Mouse (Mus musculus): ENCODE results near the gene Tmem86b.
A peak's percentile ranks its signal among the peaks of the same experiment; 100 is the strongest.

The Tmem86b gene

DNA sequence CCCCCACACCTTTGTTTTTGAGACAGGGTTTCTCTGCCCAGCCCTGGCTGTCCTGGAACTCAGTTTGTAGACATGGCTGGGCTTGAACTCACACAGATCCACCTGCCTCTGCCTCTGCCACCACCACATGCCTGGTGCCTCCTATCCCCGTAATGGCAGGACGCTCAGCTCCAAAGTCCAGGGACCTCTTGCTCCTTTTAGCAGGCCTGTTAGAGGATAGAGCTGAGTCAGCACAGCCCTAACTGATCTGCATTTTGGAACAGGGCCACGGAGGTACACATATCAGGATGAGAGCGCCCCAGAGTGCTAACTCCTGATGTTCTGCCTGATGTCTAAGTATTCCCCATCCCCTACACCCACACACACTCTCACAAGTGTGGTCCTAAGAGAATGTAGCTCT lies at the start of gene Tmem86b:
TSS of gene Tmem86b (minus strand) at position 392 of the 400 bp plus-strand sequence.
- peak; percentile 37 to 65 for DNase-seq (ENCODE audit: low spot score in 2 of 2)

DNA sequence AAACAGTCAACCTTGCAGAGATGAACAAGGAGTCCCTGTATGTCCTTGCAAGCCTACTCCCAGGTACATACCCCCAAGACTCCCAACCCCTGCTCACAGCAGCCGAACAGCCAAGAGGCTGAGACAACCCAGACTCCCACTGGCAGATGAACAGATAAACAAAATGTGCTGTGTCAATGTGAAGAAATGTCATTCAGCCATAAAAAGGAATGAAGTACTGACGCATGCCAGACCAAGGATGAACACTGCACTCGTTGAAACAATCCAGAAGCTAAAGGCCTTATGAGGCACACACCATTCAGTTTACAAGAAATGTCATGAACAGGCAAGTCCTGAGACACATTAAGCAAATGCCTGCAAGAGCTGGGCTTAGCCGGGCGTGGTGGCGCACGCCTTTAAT lies 44.0 kb upstream of the Tmem86b start:
- no peak for DNase-seq (ENCODE audit: low spot score in 2 of 2)

DNA sequence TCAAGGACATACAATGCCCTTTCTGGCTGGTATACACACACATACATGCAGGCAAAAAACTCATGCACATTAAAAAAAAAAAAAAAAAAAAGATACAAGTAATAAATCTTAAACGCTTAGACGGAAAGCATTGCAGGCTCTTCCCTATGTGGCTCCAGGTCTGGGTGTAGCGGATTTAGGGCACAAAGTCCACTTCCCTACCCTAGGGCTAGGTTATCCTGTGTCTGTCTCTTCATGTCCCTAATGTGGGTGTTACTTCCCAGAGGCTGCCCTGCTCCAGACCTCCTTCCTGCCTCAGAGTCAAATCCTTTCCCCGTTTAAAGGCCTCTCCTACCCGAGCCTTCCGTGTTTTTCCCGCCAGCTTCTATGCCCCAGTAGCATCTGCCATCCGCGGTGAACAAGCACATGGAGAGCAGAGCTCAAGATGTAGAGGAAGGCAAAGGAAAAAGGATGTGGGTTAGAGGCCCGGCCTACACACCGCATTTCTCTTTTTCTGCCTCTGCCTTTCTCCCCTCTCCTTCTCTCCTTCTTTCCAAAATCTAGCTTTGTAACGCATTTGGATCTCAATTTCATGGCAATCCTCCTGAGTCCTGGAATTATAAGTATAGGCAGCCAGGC lies 43.0 kb upstream of the Tmem86b start:
- DNase-seq (ENCODE audit: low spot score in 2 of 2), result no peak

DNA sequence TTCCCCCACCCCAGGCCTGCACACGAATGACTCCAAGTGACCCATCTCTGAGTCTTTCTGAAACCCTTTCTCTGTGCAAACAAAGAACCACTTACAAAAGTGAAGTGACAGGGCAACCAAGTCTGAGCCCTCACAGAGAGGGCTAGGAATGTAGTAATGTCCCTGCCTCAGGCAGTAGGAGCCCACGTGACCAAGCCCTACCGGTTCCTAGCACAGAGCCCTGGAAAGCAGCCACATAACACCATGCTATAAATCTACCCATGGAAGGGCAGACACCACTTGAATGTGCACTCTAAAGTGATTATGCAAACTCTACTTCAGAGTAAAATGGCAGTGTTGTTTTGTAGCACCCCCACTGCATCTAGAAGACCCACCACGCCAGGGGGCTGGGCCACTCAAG lies 40.7 kb upstream of the Tmem86b start:
- no peak for DNase-seq (ENCODE audit: low spot score in 2 of 2)

DNA sequence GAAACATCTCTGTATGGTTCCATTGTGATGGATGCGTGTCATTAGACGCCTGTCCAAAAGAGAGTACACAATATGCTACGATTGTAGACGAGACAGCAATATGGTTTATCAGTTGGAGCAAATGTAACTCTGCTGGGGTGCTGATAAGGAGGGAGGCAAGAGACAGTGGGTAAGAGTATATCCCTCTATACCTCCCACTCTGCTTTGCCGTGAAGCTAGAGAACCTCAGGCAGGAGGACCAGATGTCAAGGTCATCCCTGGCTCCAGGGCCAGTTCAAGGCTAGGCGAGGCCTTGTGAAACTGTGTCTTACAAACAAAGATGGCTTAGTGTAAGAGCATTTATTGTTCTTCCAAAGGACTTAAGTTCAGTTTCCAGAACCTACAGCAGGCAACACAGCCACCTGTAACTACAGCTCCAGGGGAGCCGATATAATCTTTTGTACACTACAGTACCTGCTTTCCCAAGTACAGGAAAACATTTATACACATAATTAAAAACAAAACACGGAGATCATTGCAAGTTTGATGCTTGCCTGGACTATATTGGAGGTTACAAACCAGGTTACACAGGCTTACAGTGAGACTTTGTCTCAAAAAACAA lies 39.5 kb upstream of the Tmem86b start:
- DNase-seq (ENCODE audit: low spot score in 2 of 2), result peak; percentile 28 to 49

DNA sequence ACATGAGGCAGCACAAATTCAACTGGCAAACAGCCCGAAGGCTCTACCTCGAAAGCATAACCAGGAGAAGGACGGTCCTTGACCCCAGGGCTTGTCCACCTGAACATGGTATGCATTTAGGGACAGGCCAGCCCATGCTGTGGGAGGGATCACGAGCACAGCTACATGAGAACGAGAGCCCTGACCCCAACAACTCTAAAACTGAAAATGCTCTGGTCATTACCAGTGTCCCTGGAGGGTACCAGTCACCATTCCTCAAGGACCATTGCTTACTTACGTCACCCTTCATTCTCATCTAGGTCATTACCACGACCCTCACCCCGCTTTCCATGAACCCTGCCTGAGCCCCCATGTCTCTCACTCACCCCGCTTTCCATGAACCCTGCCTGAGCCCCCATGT lies 37.9 kb upstream of the Tmem86b start:
- DNase-seq (ENCODE audit: low spot score in 2 of 2), result no peak

GRCm38 (mm10) chr7:4668506-4668905 lies 37.3 kb upstream of the Tmem86b start:
- no peak for DNase-seq (ENCODE audit: low spot score in 2 of 2)

DNA sequence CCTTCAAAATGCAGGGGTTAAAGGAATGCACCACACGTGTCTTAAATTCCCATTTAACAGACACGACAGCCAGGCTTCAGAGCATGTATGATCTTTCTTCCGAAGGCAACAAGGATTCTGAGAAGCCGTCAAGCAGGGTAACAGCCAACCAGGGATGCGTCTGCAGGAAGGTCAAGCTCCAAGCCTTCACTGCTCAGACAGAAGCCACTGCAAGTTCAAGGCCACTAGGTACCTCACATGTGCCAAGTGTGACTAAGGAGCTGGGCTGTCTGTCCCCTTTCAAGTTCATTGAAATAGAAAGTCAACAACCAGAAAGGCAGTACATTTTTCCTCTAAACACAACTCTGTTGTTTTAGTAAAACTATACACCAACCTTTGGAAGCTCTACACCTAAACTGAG lies 35.6 kb upstream of the Tmem86b start:
- no peak for DNase-seq (ENCODE audit: low spot score in 2 of 2)

- no peak for DNase-seq (ENCODE audit: low spot score in 2 of 2)
Observed at GRCm38 (mm10) chr7:4663742-4664141, 32.5 kb upstream of the Tmem86b start.

DNA sequence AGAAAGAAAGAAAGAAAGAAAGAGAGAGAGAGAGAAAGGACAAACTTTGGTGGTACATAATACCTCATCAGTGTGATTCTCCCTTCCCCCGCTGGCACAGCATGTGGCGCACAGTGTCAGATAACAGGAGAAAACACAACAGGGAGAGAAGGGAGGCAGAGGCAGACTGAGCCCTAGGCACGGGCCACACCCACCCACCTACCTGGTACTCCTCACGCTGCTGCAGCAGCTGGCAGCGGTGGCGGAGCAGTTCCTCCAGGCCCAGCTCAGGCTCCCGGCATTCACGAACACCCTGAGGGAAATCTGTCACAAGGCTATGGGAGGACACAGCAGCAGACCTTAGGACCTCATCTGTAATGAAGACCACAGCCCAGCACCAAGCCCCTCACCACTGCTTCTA lies 32.0 kb upstream of the Tmem86b start:
- no peak for DNase-seq (ENCODE audit: low spot score in 2 of 2)

DNA sequence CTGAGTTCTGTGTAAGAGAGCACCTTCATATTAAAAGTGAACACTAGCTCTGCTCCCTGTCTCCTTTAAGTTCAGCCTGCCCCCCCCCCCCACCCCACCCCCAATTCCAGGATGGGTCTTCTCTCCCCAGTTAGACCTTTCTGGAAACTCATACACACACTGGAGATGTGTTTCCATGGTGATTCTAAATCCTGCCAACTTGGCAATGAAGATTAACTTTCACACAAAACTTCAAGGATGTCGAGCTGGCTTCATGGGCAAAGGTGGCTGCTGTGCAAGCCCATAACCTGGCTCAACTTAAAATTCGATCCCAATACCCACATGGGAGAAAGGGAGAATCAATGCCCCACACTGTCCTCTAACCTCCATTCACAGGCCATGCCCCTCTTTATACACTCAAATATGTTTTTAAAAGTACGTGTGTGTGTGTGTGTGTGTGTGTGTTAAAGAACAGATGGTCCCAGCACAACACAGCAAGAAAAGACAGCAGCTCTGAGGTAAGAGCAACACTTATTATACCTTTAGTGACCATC lies 28.8 kb upstream of the Tmem86b start:
- DNase-seq (ENCODE audit: low spot score in 2 of 2), result no peak

DNA sequence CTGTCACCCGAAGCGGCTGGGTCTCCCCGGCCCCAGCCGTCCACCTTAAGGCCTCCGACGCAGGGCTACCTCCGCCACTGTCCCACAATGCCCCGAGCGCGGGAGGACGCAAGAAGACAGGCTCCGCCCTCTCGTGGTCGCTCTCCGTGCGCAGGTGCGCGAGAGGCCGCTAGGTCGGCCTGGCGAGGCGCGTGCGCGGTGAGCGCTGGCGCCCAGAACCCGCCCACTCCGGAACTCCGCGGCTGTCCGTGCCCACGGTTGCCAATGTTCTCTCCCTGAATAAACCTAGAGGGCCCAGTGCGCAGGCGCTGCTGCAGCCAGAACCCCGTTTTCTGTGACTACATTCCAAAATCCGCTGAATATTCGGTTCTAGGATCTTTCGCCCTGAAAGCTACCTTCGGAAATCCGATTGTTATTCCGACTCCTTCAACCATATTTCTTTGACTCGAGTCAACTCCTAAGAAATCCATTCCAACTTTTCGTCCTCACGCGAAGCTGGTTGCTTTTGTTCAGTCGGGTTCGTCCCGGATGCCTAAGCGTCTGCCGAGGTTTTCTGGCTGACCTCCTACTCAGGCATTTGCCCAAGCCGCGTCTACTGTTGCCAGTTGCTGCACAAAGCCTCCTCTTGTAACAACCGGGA lies 27.8 kb upstream of the Tmem86b start, which contains the start of gene Ppp6r1:
TSS of gene Ppp6r1 (minus strand) at position 108 of the 640 bp plus-strand sequence.
- DNase-seq (ENCODE audit: low spot score in 2 of 2), result peak; percentile 98

DNA sequence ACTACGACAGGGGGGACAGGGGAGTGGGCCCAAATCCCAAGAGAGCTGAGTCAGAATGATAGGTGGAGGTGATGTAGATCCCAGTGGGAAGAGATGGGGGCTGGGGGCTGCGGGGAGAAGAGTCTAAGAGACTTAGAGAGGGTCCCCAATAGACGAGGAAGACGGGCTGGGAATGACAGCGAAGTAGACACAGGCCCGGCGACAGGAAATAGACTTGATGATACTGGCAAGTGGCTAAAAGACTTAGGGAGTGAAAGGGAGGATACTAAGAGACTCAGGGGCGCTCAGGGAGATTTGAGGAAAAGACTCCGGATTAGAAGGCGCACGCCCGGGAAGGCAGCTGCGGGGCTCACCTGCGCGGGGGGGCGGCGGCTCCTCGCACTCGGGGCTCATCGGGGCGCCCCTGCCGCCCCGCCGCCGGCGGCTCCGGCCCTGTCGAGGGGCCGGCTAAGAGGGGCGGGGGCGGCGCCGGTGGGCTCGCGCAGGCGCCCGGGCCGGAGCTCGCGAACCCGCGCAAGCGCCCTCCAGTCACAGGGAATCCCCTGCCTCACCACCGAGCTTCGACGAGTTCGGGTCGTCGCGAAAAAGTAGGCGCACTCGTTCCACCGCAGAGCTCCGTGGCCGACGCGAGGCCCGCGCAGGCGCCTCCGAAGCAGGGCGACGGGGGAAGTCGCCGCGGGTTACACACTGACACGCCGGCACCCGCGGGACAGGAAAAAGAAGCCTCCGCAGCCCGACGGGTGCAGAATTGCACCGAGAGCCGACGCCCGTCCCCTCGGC lies 27.1 kb upstream of the Tmem86b start:
- DNase-seq (ENCODE audit: low spot score in 2 of 2), result peak in 1 of 2 experiments; percentile 33

- DNase-seq (ENCODE audit: low spot score in 2 of 2), result no peak
Observed at GRCm38 (mm10) chr7:4657521-4658127, 26.4 kb upstream of the Tmem86b start.

- no peak for DNase-seq (ENCODE audit: low spot score in 2 of 2)
Observed at GRCm38 (mm10) chr7:4656818-4657217, 25.6 kb upstream of the Tmem86b start.

DNA sequence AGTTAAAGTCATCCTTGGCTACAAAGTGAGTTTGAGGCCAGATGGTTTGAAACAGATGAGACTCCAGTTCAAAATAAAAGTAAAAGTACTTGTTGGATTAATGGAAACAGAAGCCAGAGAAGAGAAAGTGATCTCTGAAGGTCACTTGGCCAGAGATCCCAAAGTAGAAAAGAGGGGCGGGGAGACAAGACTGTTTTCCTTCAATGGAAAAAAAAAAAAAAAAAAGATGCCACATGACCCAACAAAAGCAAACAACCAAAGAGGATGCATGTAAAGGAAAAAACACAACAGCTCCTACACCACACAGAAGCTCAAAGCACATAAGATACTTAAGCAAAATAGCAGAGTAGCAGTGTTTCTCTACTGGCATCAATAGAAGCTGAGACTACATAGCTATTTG lies 24.7 kb upstream of the Tmem86b start:
- no peak for DNase-seq (ENCODE audit: low spot score in 2 of 2)

DNA sequence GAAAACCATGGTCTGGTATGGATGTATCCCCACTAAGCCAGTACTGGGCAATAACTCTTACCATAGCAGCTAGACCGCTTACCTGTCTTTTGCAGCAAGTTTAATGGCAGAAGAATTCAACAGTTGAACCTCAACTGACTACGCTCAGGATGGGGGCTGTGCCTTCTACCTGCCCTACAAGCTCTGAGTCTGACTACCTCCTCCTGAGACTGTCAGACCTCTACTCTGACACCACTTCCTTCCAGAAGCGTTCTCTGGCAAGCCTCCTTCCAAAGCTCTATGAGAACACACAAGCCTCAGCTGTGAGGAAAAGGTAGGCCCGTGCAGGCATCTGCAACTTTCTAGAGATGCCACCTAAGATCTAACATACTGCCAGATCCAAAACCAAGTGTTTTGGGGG lies 24.2 kb upstream of the Tmem86b start:
- DNase-seq (ENCODE audit: low spot score in 2 of 2), result no peak

- DNase-seq (ENCODE audit: low spot score in 2 of 2), result no peak
Observed at GRCm38 (mm10) chr7:4654221-4654620, 23.0 kb upstream of the Tmem86b start.

- peak; percentile 87 to 90 for DNase-seq (ENCODE audit: low spot score in 2 of 2)
Observed at GRCm38 (mm10) chr7:4653780-4654179, 22.6 kb upstream of the Tmem86b start.

DNA sequence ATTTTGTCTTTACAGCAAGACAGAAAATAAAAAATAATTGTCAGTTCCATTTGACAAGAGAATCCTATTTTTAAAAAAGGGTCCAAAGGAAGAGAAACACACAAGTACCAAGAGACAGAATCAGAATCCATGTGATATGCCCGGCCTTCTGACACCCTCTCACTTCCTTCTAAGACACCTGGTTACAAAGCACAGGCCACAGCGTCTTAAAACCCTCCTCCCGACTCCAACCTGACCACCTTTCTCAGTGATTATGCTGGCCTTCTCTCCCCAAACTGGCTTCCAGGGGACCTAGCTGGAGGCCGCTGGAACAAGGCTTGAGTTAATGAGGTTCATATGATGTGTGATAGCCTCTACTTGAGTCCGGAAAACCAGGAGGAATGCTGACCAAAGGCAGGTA lies 22.1 kb upstream of the Tmem86b start:
- DNase-seq (ENCODE audit: low spot score in 2 of 2), result no peak

- no peak for DNase-seq (ENCODE audit: low spot score in 2 of 2)
Observed at GRCm38 (mm10) chr7:4652726-4653125, 21.5 kb upstream of the Tmem86b start.

GRCm38 (mm10) chr7:4651581-4651980 lies 20.4 kb upstream of the Tmem86b start:
- DNase-seq (ENCODE audit: low spot score in 2 of 2), result peak; percentile 65 to 66

Data from spleen, postnatal 36 days (tissue).